Mouse (Mus musculus): ENCODE results near the gene Spata31d1b. TPM values are rescaled to one million over a fixed set of nuclear protein-coding genes. Genes with fewer than 3 reads are reported as not detected.

The Spata31d1b gene
- polyA plus RNA-seq, 1 experiment from 2014 or later = not detected

DNA sequence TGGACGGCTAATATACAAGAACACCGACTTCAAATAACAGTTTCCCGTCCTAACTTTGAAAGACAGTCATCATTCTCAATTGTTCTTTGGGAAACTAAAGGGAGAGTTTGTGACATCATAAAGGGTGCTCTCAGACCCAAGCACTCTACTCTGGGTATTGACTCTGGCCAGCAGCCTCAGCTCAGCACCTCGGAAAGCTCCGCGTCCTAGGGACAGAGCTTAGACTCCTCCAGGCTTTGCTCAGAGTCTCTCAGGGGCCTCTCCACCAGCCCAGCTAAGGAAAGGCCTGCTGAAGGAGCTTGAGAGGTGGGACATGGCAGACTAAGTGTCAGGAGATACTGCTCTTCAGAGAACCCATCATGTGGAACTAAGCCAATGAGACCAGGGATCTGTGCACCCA lies 34.1 kb downstream of the Spata31d1b start:
- ATAC-seq (ENCODE audit: low read depth) = no peak
- WGBS (ENCODE audit: insufficient replicate concordance) = 74% methylated on average over 6 of the region's 6 CpGs

DNA sequence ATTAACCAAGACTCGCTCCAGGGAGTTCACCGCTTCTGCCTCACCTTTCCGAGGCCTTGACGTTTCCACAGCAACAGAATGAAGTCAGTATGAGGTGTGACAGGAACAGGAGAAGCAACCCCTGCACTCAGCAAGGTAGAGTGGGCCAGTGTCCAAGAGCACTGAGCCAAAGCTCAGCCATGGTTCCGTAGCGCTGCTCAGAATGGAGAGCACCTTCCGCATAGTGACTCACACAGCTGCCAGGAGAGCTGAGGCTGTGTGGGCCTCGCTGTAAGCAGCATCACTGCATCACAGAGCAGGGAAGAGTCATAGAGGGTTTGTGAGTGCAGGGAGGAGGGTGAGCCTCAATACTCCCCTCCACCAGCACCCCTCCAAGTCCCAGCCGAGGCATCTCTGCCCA lies 34.6 kb downstream of the Spata31d1b start, which contains the start of gene 1700014D04Rik:
TSS of gene 1700014D04Rik (minus strand) at position 42 of the 400 bp plus-strand sequence.
- H3K27ac ChIP-seq = no peak within 1 kb of the TSS
- H3K4me3 ChIP-seq (replicated peaks) = no peak within 1 kb of the TSS
- no peaks in the 10 kb centered on the region for H3K4me1 ChIP-seq (replicated peaks)
- H3K27me3 ChIP-seq = no peaks in the 10 kb centered on the region
- 0 out of 2 replicates have a peak, but pooled peaks have one; percentile 27 for ATAC-seq (ENCODE audit: low read depth)
- no peak within 1 kb of the TSS for H3K9ac ChIP-seq
- H3K36me3 ChIP-seq = no peaks in the 10 kb centered on the region
- WGBS (ENCODE audit: insufficient replicate concordance) = 88% methylated on average over 9 of the region's 9 CpGs
- H3K9me3 ChIP-seq (replicated peaks) = no peaks in the 10 kb centered on the region
- DNase-seq = no peak
- H3K4me2 ChIP-seq = no peak within 1 kb of the TSS

More for the DNA sequence above, 34.1 kb downstream of the Spata31d1b start:
- Histone ChIP-seq H3K36me3 (no peaks in the 10 kb centered on the region), H3K4me1 (replicated peaks) (peaks cover 5% of the 10 kb centered on the region), H3K4me2 (no peak overlapping the region), H3K27ac (no peak overlapping the region), H3K4me3 (replicated peaks) (no peak overlapping the region), H3K9ac (no peak overlapping the region), H3K27me3 (no peaks in the 10 kb centered on the region), H3K9me3 (replicated peaks) (no peaks in the 10 kb centered on the region)
- no peak for DNase-seq

DNA sequence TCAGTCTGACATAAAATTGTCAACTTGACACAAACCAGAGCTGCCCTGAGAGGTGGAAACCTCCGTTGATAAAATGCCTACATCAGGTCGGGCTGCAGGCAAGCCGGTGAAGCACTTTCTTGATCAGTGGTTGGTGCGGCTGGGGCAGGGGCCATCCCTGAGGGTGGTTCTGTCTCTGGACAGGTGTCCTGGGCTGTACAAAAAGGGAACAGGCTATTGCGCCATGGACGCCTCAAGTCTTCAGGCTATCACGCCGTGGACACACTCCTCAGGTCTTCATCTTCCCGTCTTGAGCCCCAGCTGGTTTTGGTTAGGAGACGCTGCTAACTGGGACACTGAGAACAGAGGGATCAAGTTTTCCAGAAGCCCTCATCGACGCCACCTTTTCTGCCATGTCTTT lies 38.2 kb downstream of the Spata31d1b start:
- no peak for ATAC-seq (ENCODE audit: low read depth)
- no peak overlapping the region for H3K27ac ChIP-seq
- H3K27me3 ChIP-seq = no peaks in the 10 kb centered on the region
- H3K36me3 ChIP-seq = peaks cover 21% of the 10 kb centered on the region
- H3K9ac ChIP-seq = no peak overlapping the region
- H3K4me3 ChIP-seq (replicated peaks) = no peak overlapping the region
- 0 out of 2 replicates have a peak, but pooled peaks cover 3% of the 10 kb centered on the region for H3K4me1 ChIP-seq (replicated peaks)
- no peak for DNase-seq
- H3K9me3 ChIP-seq (replicated peaks) = no peaks in the 10 kb centered on the region
- 69% methylated on average over 12 of the region's 12 CpGs for WGBS (ENCODE audit: insufficient replicate concordance)
- H3K4me2 ChIP-seq = no peak overlapping the region

DNA sequence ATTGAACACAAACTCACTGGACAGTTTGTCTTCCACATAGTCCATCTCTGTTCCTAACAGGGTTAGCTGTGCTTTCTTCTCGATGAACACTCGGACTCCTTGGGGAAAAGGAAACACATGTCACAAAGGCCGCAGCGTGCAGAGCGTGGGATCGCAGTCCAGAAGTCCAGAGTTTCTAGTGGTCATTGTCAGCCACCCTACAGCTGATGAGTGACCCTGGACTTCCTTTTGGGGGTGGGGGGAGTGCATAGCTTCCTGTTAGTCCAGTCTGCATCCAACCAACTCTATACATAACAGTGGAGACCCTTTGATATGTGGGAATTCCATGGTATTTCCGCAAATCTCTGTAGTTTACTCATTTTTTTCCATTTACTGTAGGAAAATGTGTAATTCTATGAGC lies 44.8 kb downstream of the Spata31d1b start:
- ATAC-seq (ENCODE audit: low read depth) = no peak
- no peak overlapping the region for H3K27ac ChIP-seq
- H3K9ac ChIP-seq = no peak overlapping the region
- no peak overlapping the region for H3K4me3 ChIP-seq (replicated peaks)
- H3K9me3 ChIP-seq (replicated peaks) = no peaks in the 10 kb centered on the region
- peaks cover 82% of the 10 kb centered on the region for H3K36me3 ChIP-seq
- 93% methylated on average over 7 of the region's 7 CpGs for WGBS (ENCODE audit: insufficient replicate concordance)
- H3K27me3 ChIP-seq = no peaks in the 10 kb centered on the region
- H3K4me2 ChIP-seq = no peak overlapping the region
- peaks cover 24% of the 10 kb centered on the region for H3K4me1 ChIP-seq (replicated peaks)
- DNase-seq = no peak

DNA sequence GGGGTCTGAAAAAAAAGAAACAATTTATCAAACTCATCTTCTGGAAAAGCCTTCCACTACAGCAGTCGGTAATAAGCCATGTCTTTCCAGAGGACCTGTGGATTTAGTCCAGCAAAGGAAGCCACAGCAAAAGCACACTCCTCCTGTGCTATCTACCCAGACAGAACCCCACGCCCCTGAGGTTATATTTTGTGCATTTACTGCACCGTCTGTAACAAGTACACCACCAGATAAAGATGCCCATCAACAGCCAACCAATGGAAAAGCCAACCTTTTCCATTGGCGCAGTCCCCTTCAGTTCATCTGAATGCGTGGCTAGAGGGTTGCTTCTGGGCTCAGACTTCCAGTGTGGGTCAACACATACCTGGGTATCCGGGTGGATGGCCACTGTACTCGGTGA lies 50.7 kb downstream of the Spata31d1b start:
- Histone ChIP-seq H3K4me1 (replicated peaks) (peaks cover 74% of the 10 kb centered on the region), H3K4me2 (peak overlapping the region; percentile 55), H3K4me3 (replicated peaks) (peak overlapping the region; percentile 8; the same call in 1 of the 2 replicates), H3K36me3 (peaks cover 92% of the 10 kb centered on the region), H3K9ac (peak overlapping the region; percentile 57), H3K9me3 (replicated peaks) (no peaks in the 10 kb centered on the region), H3K27me3 (no peaks in the 10 kb centered on the region), H3K27ac (peak overlapping the region; percentile 87)
- WGBS (ENCODE audit: insufficient replicate concordance) = 43% methylated on average over 7 of the region's 7 CpGs
- DNase-seq = peak; percentile 59
- ATAC-seq (ENCODE audit: low read depth) = peak; percentile 86

DNA sequence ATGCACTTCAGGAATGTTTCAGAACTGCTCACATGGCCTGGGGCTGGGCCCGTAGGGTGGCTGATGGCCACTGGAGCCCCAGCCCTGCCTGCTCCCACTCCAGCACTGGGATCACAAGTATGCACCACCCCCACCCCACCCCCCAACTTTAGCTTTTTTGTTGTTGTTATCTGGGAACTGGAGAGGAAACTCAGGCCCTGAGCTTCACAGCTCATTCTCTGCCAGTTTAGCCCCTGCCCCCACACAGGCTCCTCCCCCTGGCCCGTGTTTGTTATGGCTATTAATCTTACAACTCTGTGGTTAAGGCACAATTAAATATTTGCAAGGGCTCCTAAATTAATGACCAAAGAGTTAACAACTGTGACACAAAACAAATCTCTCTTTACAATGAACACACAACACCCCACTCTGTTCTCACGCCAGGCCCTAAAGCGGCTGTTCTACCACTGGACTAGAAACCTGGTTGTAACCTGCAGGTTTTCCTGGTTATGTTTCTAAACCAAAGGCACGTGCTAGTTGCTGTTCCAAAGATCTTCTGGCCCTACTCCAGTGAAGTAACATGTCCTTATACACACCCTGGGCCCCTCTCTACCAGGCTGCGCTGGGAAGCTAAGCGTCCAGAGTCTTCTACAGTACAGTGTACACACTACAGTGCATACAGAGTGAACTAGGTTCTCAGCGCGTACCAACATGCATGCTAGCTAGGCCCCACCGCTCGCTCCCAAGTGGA lies 54.9 kb downstream of the Spata31d1b start:
- H3K27ac ChIP-seq = peak overlapping the region; percentile 100
- H3K9ac ChIP-seq = peak overlapping the region; percentile 99
- H3K9me3 ChIP-seq (replicated peaks) = no peaks in the 10 kb centered on the region
- DNase-seq = peak; percentile 19
- H3K4me2 ChIP-seq = peak overlapping the region; percentile 83
- peak overlapping the region; percentile 92 for H3K4me3 ChIP-seq (replicated peaks)
- no peak for ATAC-seq (ENCODE audit: low read depth)
- WGBS (ENCODE audit: insufficient replicate concordance) = 63% methylated on average over 11 of the region's 11 CpGs
- no peaks in the 10 kb centered on the region for H3K27me3 ChIP-seq
- H3K4me1 ChIP-seq (replicated peaks) = peaks cover 78% of the 10 kb centered on the region
- H3K36me3 ChIP-seq = peaks cover 55% of the 10 kb centered on the region

DNA sequence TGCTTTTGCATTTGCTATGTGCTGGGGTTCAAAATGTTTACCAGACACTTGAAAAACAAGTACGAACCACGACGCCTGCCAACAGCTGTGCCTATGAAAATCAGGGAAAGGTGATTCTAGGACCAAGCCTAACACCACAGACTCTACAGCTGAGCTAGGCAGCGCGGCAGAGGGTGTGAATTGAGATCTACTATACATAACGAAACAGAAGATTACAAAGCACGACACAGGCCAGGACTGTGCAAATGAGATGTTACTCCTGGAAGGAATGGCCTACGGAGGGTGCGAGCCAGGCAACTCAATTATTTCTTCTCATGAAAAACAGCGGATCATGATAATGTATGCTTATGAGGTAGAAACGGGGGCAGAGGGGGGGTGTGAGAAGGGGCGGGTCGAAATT lies 56.4 kb downstream of the Spata31d1b start:
- ATAC-seq (ENCODE audit: low read depth) (no peak), DNase-seq (peak; percentile 33)
- peaks cover 55% of the 10 kb centered on the region for H3K36me3 ChIP-seq

More for the DNA sequence above, 56.4 kb downstream of the Spata31d1b start:
- WGBS (ENCODE audit: insufficient replicate concordance) = 14% methylated on average over 13 of the region's 13 CpGs
- Histone ChIP-seq H3K27me3 (no peaks in the 10 kb centered on the region), H3K27ac (peak overlapping the region; percentile 100), H3K4me3 (replicated peaks) (peak overlapping the region; percentile 92), H3K9ac (peak overlapping the region; percentile 99), H3K4me2 (peak overlapping the region; percentile 83), H3K9me3 (replicated peaks) (no peaks in the 10 kb centered on the region), H3K4me1 (replicated peaks) (peaks cover 78% of the 10 kb centered on the region)

Other genes with a start within 250 kb of the Spata31d1b start
- 9.2 and 11.0 TPM in 2 replicates for gene Agtpbp1, start 127.1 kb upstream of the Spata31d1b start, polyA plus RNA-seq (2015; fragmentation: Nextera tagmentation; extraction: Ambion mirVana)
- 35.8 and 43.8 TPM in 2 replicates for gene Naa35, start 127.0 kb upstream of the Spata31d1b start, polyA plus RNA-seq (2015; fragmentation: Nextera tagmentation; extraction: Ambion mirVana)
- gene Golm1, start 36.5 kb upstream of the Spata31d1b start, polyA plus RNA-seq (2015; fragmentation: Nextera tagmentation; extraction: Ambion mirVana) = 47.0 and 57.9 TPM in 2 replicates
- gene 4921517D22Rik, start 18.2 kb upstream of the Spata31d1b start, polyA plus RNA-seq (2015; fragmentation: Nextera tagmentation; extraction: Ambion mirVana) = not detected in 2 replicates
- gene Spata31d1a, start 2.0 kb upstream of the Spata31d1b start, polyA plus RNA-seq (2015; fragmentation: Nextera tagmentation; extraction: Ambion mirVana) = 0.03 TPM in 1 of 2 replicates, not detected in the other
- gene Spata31d1d, start 19.5 kb downstream of the Spata31d1b start, polyA plus RNA-seq (2015; fragmentation: Nextera tagmentation; extraction: Ambion mirVana) = not detected in 2 replicates
- gene 1700014D04Rik, start 34.5 kb downstream of the Spata31d1b start, polyA plus RNA-seq (2015; fragmentation: Nextera tagmentation; extraction: Ambion mirVana) = not detected in 2 replicates
- gene Isca1, start 57.5 kb downstream of the Spata31d1b start, polyA plus RNA-seq (2015; fragmentation: Nextera tagmentation; extraction: Ambion mirVana) = 218 and 244 TPM in 2 replicates
- gene Gm49354, start 70.0 kb downstream of the Spata31d1b start, polyA plus RNA-seq (2015; fragmentation: Nextera tagmentation; extraction: Ambion mirVana) = not detected in 2 replicates
- 54.4 and 61.8 TPM in 2 replicates for gene Tut7, start 110.9 kb downstream of the Spata31d1b start, polyA plus RNA-seq (2015; fragmentation: Nextera tagmentation; extraction: Ambion mirVana)

Measured in liver, embryonic 13.5 days (tissue).